Mouse (Mus musculus): ENCODE measurements around the gene Mllt11. TPM values are rescaled to one million over a fixed set of nuclear protein-coding genes. Genes with fewer than 3 reads are reported as not detected.
A peak's percentile ranks its signal among the peaks of the same experiment; 100 is the strongest.

The Mllt11 gene
- polyA plus RNA-seq, 1 experiment from 2014 or later = 444 TPM

GRCm38 (mm10) chr3:95270766-95271364 lies 38.9 kb upstream of the Mllt11 start:
- 80% methylated on average over 12 of the region's 12 CpGs for WGBS
- no peak for ATAC-seq
- Histone ChIP-seq H3K27ac (ENCODE audit: low read depth, low read length) (no peak overlapping the region), H3K9me3 (replicated peaks; ENCODE audit: control insufficient read depth, low read length) (no peaks in the 10 kb centered on the region), H3K4me3 (ENCODE audit: low read depth, low read length) (no peak overlapping the region), H3K9ac (ENCODE audit: low read length) (no peak overlapping the region), H3K27me3 (replicated peaks; ENCODE audit: control insufficient read depth, insufficient read depth, low read length) (no peaks in the 10 kb centered on the region), H3K4me2 (ENCODE audit: low read length) (no peak overlapping the region), H3K36me3 (ENCODE audit: control insufficient read depth, insufficient read depth, low read length) (peaks cover 31% of the 10 kb centered on the region), H3K4me1 (ENCODE audit: control insufficient read depth, insufficient read depth, low read length) (no peaks in the 10 kb centered on the region)
- no peak for DNase-seq (ENCODE audit: low spot score)

GRCm38 (mm10) chr3:95269789-95270188 lies 37.8 kb upstream of the Mllt11 start:
- peaks cover 36% of the 10 kb centered on the region for H3K36me3 ChIP-seq (ENCODE audit: control insufficient read depth, insufficient read depth, low read length)
- ATAC-seq = no peak
- H3K9ac ChIP-seq (ENCODE audit: low read length) = no peak overlapping the region
- H3K4me2 ChIP-seq (ENCODE audit: low read length) = no peak overlapping the region
- no peak overlapping the region for H3K4me3 ChIP-seq (ENCODE audit: low read depth, low read length)
- no peaks in the 10 kb centered on the region for H3K4me1 ChIP-seq (ENCODE audit: control insufficient read depth, insufficient read depth, low read length)
- no peak for DNase-seq (ENCODE audit: low spot score)
- WGBS = 87% methylated on average over 5 of the region's 5 CpGs
- H3K9me3 ChIP-seq (replicated peaks; ENCODE audit: control insufficient read depth, low read length) = no peaks in the 10 kb centered on the region
- no peaks in the 10 kb centered on the region for H3K27me3 ChIP-seq (replicated peaks; ENCODE audit: control insufficient read depth, insufficient read depth, low read length)
- no peak overlapping the region for H3K27ac ChIP-seq (ENCODE audit: low read depth, low read length)

- Histone ChIP-seq H3K27me3 (replicated peaks; ENCODE audit: control insufficient read depth, insufficient read depth, low read length) (no peaks in the 10 kb centered on the region), H3K4me1 (ENCODE audit: control insufficient read depth, insufficient read depth, low read length) (no peaks in the 10 kb centered on the region), H3K27ac (ENCODE audit: low read depth, low read length) (no peak overlapping the region), H3K9me3 (replicated peaks; ENCODE audit: control insufficient read depth, low read length) (no peaks in the 10 kb centered on the region), H3K9ac (ENCODE audit: low read length) (no peak overlapping the region), H3K36me3 (ENCODE audit: control insufficient read depth, insufficient read depth, low read length) (peaks cover 55% of the 10 kb centered on the region), H3K4me2 (ENCODE audit: low read length) (no peak overlapping the region), H3K4me3 (ENCODE audit: low read depth, low read length) (no peak overlapping the region)
- ATAC-seq = no peak
- no peak for DNase-seq (ENCODE audit: low spot score)
Measured at GRCm38 (mm10) chr3:95267855-95268254, 35.9 kb upstream of the Mllt11 start.

- H3K36me3 ChIP-seq (ENCODE audit: control insufficient read depth, insufficient read depth, low read length) = peaks cover 67% of the 10 kb centered on the region
- no peak for ATAC-seq
Measured at GRCm38 (mm10) chr3:95266052-95266451, 34.1 kb upstream of the Mllt11 start.

GRCm38 (mm10) chr3:95264724-95265123 lies 32.8 kb upstream of the Mllt11 start:
- H3K36me3 ChIP-seq (ENCODE audit: control insufficient read depth, insufficient read depth, low read length) = peaks cover 79% of the 10 kb centered on the region
- no peak for DNase-seq (ENCODE audit: low spot score)
- no peak overlapping the region for H3K9ac ChIP-seq (ENCODE audit: low read length)
- 84% methylated on average over 1 of the region's 1 CpGs for WGBS
- no peaks in the 10 kb centered on the region for H3K4me1 ChIP-seq (ENCODE audit: control insufficient read depth, insufficient read depth, low read length)
- H3K4me2 ChIP-seq (ENCODE audit: low read length) = no peak overlapping the region
- no peak overlapping the region for H3K4me3 ChIP-seq (ENCODE audit: low read depth, low read length)
- H3K27ac ChIP-seq (ENCODE audit: low read depth, low read length) = no peak overlapping the region
- H3K27me3 ChIP-seq (replicated peaks; ENCODE audit: control insufficient read depth, insufficient read depth, low read length) = no peaks in the 10 kb centered on the region
- no peaks in the 10 kb centered on the region for H3K9me3 ChIP-seq (replicated peaks; ENCODE audit: control insufficient read depth, low read length)
- no peak for ATAC-seq

More at GRCm38 (mm10) chr3:95266052-95266451, 34.1 kb upstream of the Mllt11 start:
- H3K4me3 ChIP-seq (ENCODE audit: low read depth, low read length) = no peak overlapping the region
- no peak overlapping the region for H3K4me2 ChIP-seq (ENCODE audit: low read length)
- H3K27me3 ChIP-seq (replicated peaks; ENCODE audit: control insufficient read depth, insufficient read depth, low read length) = no peaks in the 10 kb centered on the region
- no peak overlapping the region for H3K27ac ChIP-seq (ENCODE audit: low read depth, low read length)
- 95% methylated on average over 3 of the region's 3 CpGs for WGBS
- no peak overlapping the region for H3K9ac ChIP-seq (ENCODE audit: low read length)
- DNase-seq (ENCODE audit: low spot score) = no peak
- no peaks in the 10 kb centered on the region for H3K4me1 ChIP-seq (ENCODE audit: control insufficient read depth, insufficient read depth, low read length)
- H3K9me3 ChIP-seq (replicated peaks; ENCODE audit: control insufficient read depth, low read length) = no peaks in the 10 kb centered on the region

- 54% methylated on average over 11 of the region's 11 CpGs for WGBS
- no peak overlapping the region for H3K4me2 ChIP-seq (ENCODE audit: low read length)
- H3K9me3 ChIP-seq (replicated peaks; ENCODE audit: control insufficient read depth, low read length) = no peaks in the 10 kb centered on the region
- DNase-seq (ENCODE audit: low spot score) (peak; percentile 51), ATAC-seq (peak; percentile 52; the same call in 1 of the 2 replicates)
- H3K9ac ChIP-seq (ENCODE audit: low read length) = no peak overlapping the region
- no peak overlapping the region for H3K27ac ChIP-seq (ENCODE audit: low read depth, low read length)
- H3K4me1 ChIP-seq (ENCODE audit: control insufficient read depth, insufficient read depth, low read length) = no peaks in the 10 kb centered on the region
- no peaks in the 10 kb centered on the region for H3K27me3 ChIP-seq (replicated peaks; ENCODE audit: control insufficient read depth, insufficient read depth, low read length)
- no peak overlapping the region for H3K4me3 ChIP-seq (ENCODE audit: low read depth, low read length)
- H3K36me3 ChIP-seq (ENCODE audit: control insufficient read depth, insufficient read depth, low read length) = peaks cover 86% of the 10 kb centered on the region
Measured at GRCm38 (mm10) chr3:95263089-95263739, 31.2 kb upstream of the Mllt11 start.

- Histone ChIP-seq H3K4me2 (ENCODE audit: low read length) (no peak overlapping the region), H3K4me3 (ENCODE audit: low read depth, low read length) (no peak overlapping the region), H3K27ac (ENCODE audit: low read depth, low read length) (no peak overlapping the region), H3K9ac (ENCODE audit: low read length) (no peak overlapping the region), H3K27me3 (replicated peaks; ENCODE audit: control insufficient read depth, insufficient read depth, low read length) (no peaks in the 10 kb centered on the region), H3K4me1 (ENCODE audit: control insufficient read depth, insufficient read depth, low read length) (no peaks in the 10 kb centered on the region), H3K9me3 (replicated peaks; ENCODE audit: control insufficient read depth, low read length) (no peaks in the 10 kb centered on the region), H3K36me3 (ENCODE audit: control insufficient read depth, insufficient read depth, low read length) (peaks cover 85% of the 10 kb centered on the region)
- ATAC-seq (no peak), DNase-seq (ENCODE audit: low spot score) (no peak)
- WGBS = 98% methylated on average over 4 of the region's 4 CpGs
Measured at GRCm38 (mm10) chr3:95261975-95262374, 30.0 kb upstream of the Mllt11 start.

- Histone ChIP-seq H3K9me3 (replicated peaks; ENCODE audit: control insufficient read depth, low read length) (no peaks in the 10 kb centered on the region), H3K9ac (ENCODE audit: low read length) (no peak overlapping the region), H3K4me2 (ENCODE audit: low read length) (no peak overlapping the region), H3K27ac (ENCODE audit: low read depth, low read length) (no peak overlapping the region), H3K36me3 (ENCODE audit: control insufficient read depth, insufficient read depth, low read length) (peaks cover 78% of the 10 kb centered on the region), H3K4me3 (ENCODE audit: low read depth, low read length) (no peak overlapping the region), H3K4me1 (ENCODE audit: control insufficient read depth, insufficient read depth, low read length) (no peaks in the 10 kb centered on the region), H3K27me3 (replicated peaks; ENCODE audit: control insufficient read depth, insufficient read depth, low read length) (no peaks in the 10 kb centered on the region)
- no peak for DNase-seq (ENCODE audit: low spot score)
- 86% methylated on average over 5 of the region's 5 CpGs for whole genome bisulfite sequencing
- ATAC-seq = no peak
Measured at GRCm38 (mm10) chr3:95256931-95257330, 25.0 kb upstream of the Mllt11 start.

- Histone ChIP-seq H3K4me1 (ENCODE audit: control insufficient read depth, insufficient read depth, low read length) (no peaks in the 10 kb centered on the region), H3K27ac (ENCODE audit: low read depth, low read length) (no peak within 1 kb of the TSS), H3K27me3 (replicated peaks; ENCODE audit: control insufficient read depth, insufficient read depth, low read length) (no peaks in the 10 kb centered on the region), H3K4me2 (ENCODE audit: low read length) (no peak within 1 kb of the TSS), H3K36me3 (ENCODE audit: control insufficient read depth, insufficient read depth, low read length) (peaks cover 29% of the 10 kb centered on the region), H3K4me3 (ENCODE audit: low read depth, low read length) (no peak within 1 kb of the TSS), H3K9ac (ENCODE audit: low read length) (no peak within 1 kb of the TSS), H3K9me3 (replicated peaks; ENCODE audit: control insufficient read depth, low read length) (no peaks in the 10 kb centered on the region)
- no peak for DNase-seq (ENCODE audit: low spot score)
- no peak for ATAC-seq
- 61% methylated on average over 7 of the region's 7 CpGs for WGBS
Measured at GRCm38 (mm10) chr3:95250783-95251424, 18.9 kb upstream of the Mllt11 start, which contains the start of gene Bnipl. Bnipl (minus strand) TSS chr3:95251193.
